Mouse (Mus musculus) embryonic facial prominence, embryonic 15.5 days (tissue): ENCODE results near the gene App. TPM values are rescaled to one million over a fixed set of nuclear protein-coding genes. Genes with fewer than 3 reads are reported as not detected.
A peak's percentile ranks its signal among the peaks of the same experiment; 100 is the strongest.

Experiments used
- ATAC-seq: fragments of 200-750 bp; cut with Nextera tagmentation; 2 replicates; pipeline ENCODE4 v1.8.0; 2017; ENCODE audit warnings: low read depth, moderate TSS enrichment; ENCODE audit not compliant: insufficient number of reproducible peaks, low FRiP score, low TSS enrichment
- H3K27ac ChIP-seq: fragments of 300-500 bp; sonication (generic); replicated peaks from 2 replicates; pipeline ENCODE4 v1.5.1; 2015; ENCODE audit warnings: mild to moderate bottlenecking, inconsistent platforms
- H3K27me3 ChIP-seq: fragments of 300-500 bp; sonication (generic); 2 replicates; pipeline ENCODE4 v1.6.1; 2015; ENCODE audit warnings: inconsistent platforms
- H3K36me3 ChIP-seq: fragments of 300-500 bp; sonication (generic); 2 replicates; pipeline ENCODE4 v1.6.1; 2015; ENCODE audit warnings: mild to moderate bottlenecking, inconsistent platforms
- H3K4me1 ChIP-seq: fragments of 300-500 bp; sonication (generic); 2 replicates; pipeline ENCODE4 v1.6.1; 2015; ENCODE audit warnings: inconsistent platforms
- H3K4me2 ChIP-seq: fragments of 300-500 bp; sonication (generic); replicated peaks from 2 replicates; pipeline ENCODE4 v1.6.1; 2015; ENCODE audit warnings: mild to moderate bottlenecking, inconsistent platforms
- H3K4me3 ChIP-seq: fragments of 300-500 bp; sonication (generic); replicated peaks from 2 replicates; pipeline ENCODE4 v1.5.1; 2015; ENCODE audit warnings: mild to moderate bottlenecking, inconsistent platforms
- H3K9ac ChIP-seq: fragments of 300-500 bp; sonication (generic); 2 replicates; pipeline ENCODE4 v1.6.1; 2015; ENCODE audit warnings: inconsistent platforms
- H3K9me3 ChIP-seq: fragments of 300-500 bp; sonication (generic); replicated peaks from 2 replicates; pipeline ENCODE4 v1.6.1; 2016; ENCODE audit warnings: inconsistent platforms
- WGBS: fragments of 180-500 bp; shearing (Covaris S2); methylation state at CpG from one replicate; pipeline ENCODE4 v1.1.7; 2015; 5-methylcytosine and 5-hydroxymethylcytosine counted together
- polyA plus RNA-seq: library from polyadenylated mRNA; unstranded; fragments of >200 nt; fragmentation: Nextera tagmentation; extraction: Ambion mirVana; gene quantifications from 2 replicates; pipeline ENCODE4 v1.2.1, GENCODE M21; 2015

App gene
- polyA plus RNA-seq, 1 experiment from 2014 or later, result 261 TPM

- Histone ChIP-seq H3K9ac (no peak overlapping the region), H3K4me2 (no peak overlapping the region), H3K9me3 (no peaks in the 10 kb centered on the region), H3K4me3 (no peak overlapping the region), H3K36me3 (no peaks in the 10 kb centered on the region; the same call in 1 of the 2 replicates), H3K27ac (no peak overlapping the region), H3K4me1 (peaks cover 2% of the 10 kb centered on the region; the same call in 1 of the 2 replicates), H3K27me3 (no peaks in the 10 kb centered on the region)
- WGBS, result 83% methylated on average over 5 of the region's 5 CpGs
- ATAC-seq, result no peak
Measured at GRCm38 (mm10) chr16:85115837-85116236, 57.7 kb downstream of the App start.

DNA sequence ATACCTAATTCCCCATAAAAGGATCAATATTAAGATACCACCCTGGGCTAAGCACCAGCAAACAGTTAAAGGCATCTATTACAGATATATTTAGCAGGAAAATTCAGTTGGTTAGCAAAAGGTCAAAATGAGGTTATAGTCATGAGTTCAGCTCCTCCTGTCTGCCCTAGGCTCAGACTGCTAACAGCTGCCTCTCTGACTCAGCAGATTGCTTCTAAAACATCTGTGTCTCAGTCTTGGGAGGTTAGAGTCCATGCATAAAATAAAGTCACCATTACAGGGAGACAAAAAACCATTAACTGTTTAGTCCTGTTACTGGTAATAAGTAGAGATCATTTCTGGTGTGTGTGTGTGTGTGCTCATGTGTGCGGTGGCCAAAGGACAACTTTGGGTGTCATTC, 58.8 kb downstream of the App start:
- no peak overlapping the region for H3K4me2 ChIP-seq
- H3K27me3 ChIP-seq, result no peaks in the 10 kb centered on the region
- WGBS, result 94% methylated on average over 1 of the region's 1 CpGs
- no peaks in the 10 kb centered on the region for H3K9me3 ChIP-seq
- H3K4me1 ChIP-seq, result peaks cover 12% of the 10 kb centered on the region; the same call in 1 of the 2 replicates
- H3K9ac ChIP-seq, result no peak overlapping the region
- H3K36me3 ChIP-seq, result no peaks in the 10 kb centered on the region; the same call in 1 of the 2 replicates
- ATAC-seq, result no peak
- no peak overlapping the region for H3K27ac ChIP-seq
- H3K4me3 ChIP-seq, result no peak overlapping the region

DNA sequence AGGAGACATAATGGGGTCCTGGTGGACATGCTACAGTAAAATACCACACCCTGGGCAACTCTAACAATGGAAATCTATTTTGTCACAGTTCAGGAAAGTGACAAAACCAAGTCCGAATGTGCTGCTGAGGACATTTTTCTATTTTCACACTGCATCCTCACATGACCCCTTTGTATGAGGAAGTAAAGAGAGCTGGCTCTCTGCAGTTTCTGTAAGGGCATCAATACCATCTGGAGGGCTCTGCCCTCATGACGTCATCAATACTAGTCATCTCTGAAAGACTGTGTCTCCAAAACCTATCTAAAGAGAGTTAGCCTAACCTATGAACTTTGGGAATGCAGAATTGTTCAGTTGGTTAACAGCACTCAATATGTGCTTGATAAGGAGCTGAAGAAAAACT, 59.6 kb downstream of the App start:
- 84% methylated on average over 2 of the region's 2 CpGs for WGBS
- Histone ChIP-seq H3K27ac (no peak overlapping the region), H3K9ac (no peak overlapping the region), H3K4me3 (no peak overlapping the region), H3K36me3 (no peaks in the 10 kb centered on the region), H3K4me1 (peaks cover 12% of the 10 kb centered on the region; the same call in 1 of the 2 replicates), H3K27me3 (no peaks in the 10 kb centered on the region), H3K4me2 (no peak overlapping the region), H3K9me3 (no peaks in the 10 kb centered on the region)
- no peak for ATAC-seq

DNA sequence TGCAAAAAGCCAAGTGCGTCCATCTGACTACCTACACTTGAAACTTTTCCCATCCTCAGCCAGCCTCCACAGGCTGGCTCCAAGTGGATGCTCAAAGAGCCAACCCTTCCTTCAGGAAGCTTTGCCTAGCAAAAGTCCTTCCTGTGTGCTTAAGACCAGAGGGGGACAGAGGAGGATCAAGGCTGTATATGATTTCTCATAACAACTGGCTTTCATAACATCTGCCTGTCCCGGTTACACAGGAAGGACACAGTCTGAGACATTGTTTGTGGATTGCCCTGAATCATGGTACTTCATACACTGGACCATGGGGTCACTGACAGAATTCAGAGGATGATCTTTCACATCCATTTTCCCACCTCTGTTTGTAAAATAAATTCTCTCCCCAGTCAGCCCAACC, 61.3 kb downstream of the App start:
- H3K27me3 ChIP-seq, result no peaks in the 10 kb centered on the region
- no peak overlapping the region for H3K9ac ChIP-seq
- no peaks in the 10 kb centered on the region for H3K9me3 ChIP-seq
- no peak for ATAC-seq
- H3K4me2 ChIP-seq, result no peak overlapping the region
- WGBS, result 77% methylated on average over 2 of the region's 2 CpGs
- no peaks in the 10 kb centered on the region for H3K36me3 ChIP-seq
- peaks cover 12% of the 10 kb centered on the region; the same call in 1 of the 2 replicates for H3K4me1 ChIP-seq
- H3K27ac ChIP-seq, result no peak overlapping the region
- no peak overlapping the region for H3K4me3 ChIP-seq

- 53% methylated on average over 13 of the region's 13 CpGs for WGBS
- H3K4me3 ChIP-seq, result no peak overlapping the region
- peak overlapping the region; percentile 55 for H3K27ac ChIP-seq
- no peak for ATAC-seq
- H3K4me1 ChIP-seq, result peaks cover 17% of the 10 kb centered on the region; the same call in 1 of the 2 replicates
- H3K36me3 ChIP-seq, result no peaks in the 10 kb centered on the region
- no peaks in the 10 kb centered on the region for H3K27me3 ChIP-seq
- peak overlapping the region; percentile 11; the same call in 1 of the 2 replicates for H3K4me2 ChIP-seq
- H3K9ac ChIP-seq, result no peak overlapping the region
- H3K9me3 ChIP-seq, result no peaks in the 10 kb centered on the region
Measured at GRCm38 (mm10) chr16:85110428-85110827, 63.1 kb downstream of the App start.

- Histone ChIP-seq H3K27me3 (no peaks in the 10 kb centered on the region), H3K4me2 (no peak overlapping the region), H3K27ac (no peak overlapping the region), H3K9me3 (no peaks in the 10 kb centered on the region), H3K36me3 (no peaks in the 10 kb centered on the region), H3K4me3 (no peak overlapping the region), H3K9ac (no peak overlapping the region), H3K4me1 (peaks cover 17% of the 10 kb centered on the region; the same call in 1 of the 2 replicates)
- no peak for ATAC-seq
- 85% methylated on average over 7 of the region's 7 CpGs for WGBS
Measured at GRCm38 (mm10) chr16:85108486-85108885, 65.1 kb downstream of the App start.

GRCm38 (mm10) chr16:85106644-85107323, 66.8 kb downstream of the App start:
- no peak overlapping the region for H3K4me3 ChIP-seq
- ATAC-seq, result no peak

GRCm38 (mm10) chr16:85105603-85106002, 68.0 kb downstream of the App start:
- H3K36me3 ChIP-seq, result no peaks in the 10 kb centered on the region
- no peak overlapping the region for H3K4me3 ChIP-seq
- 65% methylated on average over 4 of the region's 4 CpGs for WGBS
- no peak for ATAC-seq
- no peaks in the 10 kb centered on the region for H3K27me3 ChIP-seq
- peaks cover 12% of the 10 kb centered on the region; the same call in 1 of the 2 replicates for H3K4me1 ChIP-seq
- H3K27ac ChIP-seq, result no peak overlapping the region
- H3K4me2 ChIP-seq, result no peak overlapping the region
- H3K9ac ChIP-seq, result no peak overlapping the region
- no peaks in the 10 kb centered on the region for H3K9me3 ChIP-seq

More at GRCm38 (mm10) chr16:85106644-85107323, 66.8 kb downstream of the App start:
- H3K36me3 ChIP-seq, result no peaks in the 10 kb centered on the region
- 59% methylated on average over 9 of the region's 9 CpGs for WGBS
- H3K27ac ChIP-seq, result no peak overlapping the region
- H3K27me3 ChIP-seq, result no peaks in the 10 kb centered on the region
- no peak overlapping the region for H3K9ac ChIP-seq
- H3K4me2 ChIP-seq, result no peak overlapping the region
- H3K4me1 ChIP-seq, result peaks cover 17% of the 10 kb centered on the region; the same call in 1 of the 2 replicates
- no peaks in the 10 kb centered on the region for H3K9me3 ChIP-seq

- H3K4me1 ChIP-seq, result 0 out of 2 replicates have a peak, but pooled peaks cover 9% of the 10 kb centered on the region
- H3K36me3 ChIP-seq, result no peaks in the 10 kb centered on the region
- H3K27me3 ChIP-seq, result no peaks in the 10 kb centered on the region
- no peak overlapping the region for H3K27ac ChIP-seq
- H3K4me2 ChIP-seq, result no peak overlapping the region
- H3K9me3 ChIP-seq, result no peaks in the 10 kb centered on the region
- no peak for ATAC-seq
- H3K4me3 ChIP-seq, result no peak overlapping the region
- no peak overlapping the region for H3K9ac ChIP-seq
- WGBS, result 85% methylated on average over 13 of the region's 13 CpGs
Measured at GRCm38 (mm10) chr16:85103116-85103787, 70.3 kb downstream of the App start.

DNA sequence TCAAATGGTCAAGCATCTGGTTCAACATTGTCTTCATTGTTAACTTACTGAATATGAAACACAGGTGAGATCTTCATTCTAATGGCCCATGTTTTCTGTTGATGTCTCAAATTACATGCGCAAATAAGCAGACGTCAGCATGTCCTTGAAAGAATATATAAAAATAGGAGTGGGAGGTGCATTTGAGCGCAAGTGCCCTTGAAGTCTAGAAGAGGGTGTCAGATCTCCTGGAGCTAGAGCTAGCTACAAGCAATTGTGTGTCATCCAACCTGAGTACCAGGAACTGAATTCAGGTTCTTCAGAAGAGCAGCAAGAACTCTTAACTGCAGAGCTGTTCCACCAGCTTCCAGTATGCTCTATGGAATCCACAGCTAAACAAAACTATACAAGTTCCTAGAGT, 72.0 kb downstream of the App start:
- H3K27me3 ChIP-seq, result no peaks in the 10 kb centered on the region
- 0 out of 2 replicates have a peak, but pooled peaks cover 4% of the 10 kb centered on the region for H3K4me1 ChIP-seq
- no peaks in the 10 kb centered on the region for H3K9me3 ChIP-seq
- WGBS, result 70% methylated on average over 3 of the region's 3 CpGs
- peaks cover 6% of the 10 kb centered on the region for H3K36me3 ChIP-seq
- no peak overlapping the region for H3K27ac ChIP-seq
- no peak overlapping the region for H3K4me2 ChIP-seq
- H3K4me3 ChIP-seq, result no peak overlapping the region
- no peak for ATAC-seq
- H3K9ac ChIP-seq, result no peak overlapping the region

DNA sequence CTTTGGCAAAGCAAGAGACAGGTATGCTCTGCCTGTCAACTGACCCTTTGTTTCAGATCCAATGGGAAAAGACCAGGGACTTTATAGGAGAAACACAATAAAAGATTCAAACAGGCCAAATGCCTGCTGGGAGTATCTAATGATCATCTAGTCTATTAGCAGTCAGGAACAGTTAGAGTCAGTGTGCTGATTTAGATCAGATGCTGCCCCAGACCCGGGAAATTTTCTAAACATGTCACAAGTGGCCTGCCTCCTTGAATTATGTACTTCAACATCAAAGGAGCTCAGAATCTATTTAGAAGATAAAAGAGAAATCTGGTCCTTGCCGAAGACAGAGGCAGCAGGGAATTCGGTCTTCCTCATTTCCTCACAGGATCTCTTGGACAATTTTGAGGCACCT, 72.8 kb downstream of the App start:
- Histone ChIP-seq H3K4me1 (0 out of 2 replicates have a peak, but pooled peaks cover 4% of the 10 kb centered on the region), H3K9me3 (no peaks in the 10 kb centered on the region), H3K9ac (no peak overlapping the region), H3K4me2 (no peak overlapping the region), H3K27ac (no peak overlapping the region), H3K4me3 (no peak overlapping the region), H3K36me3 (peaks cover 6% of the 10 kb centered on the region), H3K27me3 (no peaks in the 10 kb centered on the region)
- ATAC-seq, result no peak
- 12% methylated on average over 3 of the region's 3 CpGs for WGBS
